Mouse (Mus musculus): ENCODE measurements at regions not wholly inside any gene's neighbourhood (a gene's known extent, or its start where the extent isn't known, plus 50 kb on each side); places are given as distances from the start of the nearest gene placed in this dataset.
"Not testable (repeated sequence)": the region's sequence is repeated elsewhere in the genome, so short reads cannot be mapped to it uniquely, and the experiment has no call there.

GRCm38 (mm10) chr12:29049801-29050200 lies 298.2 kb downstream of the Eipr1 start:
- DNase-seq (ENCODE audit: low spot score) = peak; percentile 27

DNA sequence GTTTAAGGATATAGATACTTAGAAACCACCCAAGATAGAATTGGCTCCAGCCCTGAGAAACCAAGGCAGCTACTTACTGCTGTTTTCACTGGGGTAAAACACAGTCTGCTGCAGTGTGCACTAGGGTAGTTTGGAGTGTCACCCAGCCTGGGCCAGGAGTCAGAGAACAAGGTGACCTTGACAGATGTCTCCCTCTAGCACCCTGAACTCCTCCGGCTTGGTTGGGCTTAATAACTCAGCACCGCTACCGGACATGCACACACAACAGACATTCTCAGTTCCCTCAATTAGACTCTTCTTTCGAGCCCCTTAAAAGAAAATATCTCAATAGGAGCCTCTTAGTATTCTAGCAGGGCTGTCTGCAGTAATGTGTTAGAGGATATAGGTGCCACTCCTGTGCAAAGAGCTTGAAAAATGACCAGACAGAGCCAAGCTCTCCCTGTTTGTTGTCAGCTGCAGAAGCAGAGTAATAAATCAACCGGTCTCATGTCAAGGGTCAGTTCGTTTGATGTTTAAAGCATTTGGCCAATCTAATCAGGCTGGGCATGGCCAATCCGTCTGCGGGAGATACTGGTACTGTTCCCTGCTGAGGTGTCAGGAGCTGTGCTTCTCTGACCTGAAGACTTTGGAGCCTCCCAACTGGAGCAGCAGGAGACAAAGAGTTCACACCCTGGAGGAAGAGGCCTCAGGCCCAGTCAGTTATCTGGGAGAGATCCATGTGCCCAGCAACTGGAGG lies 299.1 kb downstream of the Eipr1 start:
- no peak for DNase-seq (ENCODE audit: low spot score)

- DNase-seq (ENCODE audit: low spot score) = no peak
These were observed 302.8 kb downstream of the Eipr1 start for GRCm38 (mm10) chr12:29054367-29054766.

DNA sequence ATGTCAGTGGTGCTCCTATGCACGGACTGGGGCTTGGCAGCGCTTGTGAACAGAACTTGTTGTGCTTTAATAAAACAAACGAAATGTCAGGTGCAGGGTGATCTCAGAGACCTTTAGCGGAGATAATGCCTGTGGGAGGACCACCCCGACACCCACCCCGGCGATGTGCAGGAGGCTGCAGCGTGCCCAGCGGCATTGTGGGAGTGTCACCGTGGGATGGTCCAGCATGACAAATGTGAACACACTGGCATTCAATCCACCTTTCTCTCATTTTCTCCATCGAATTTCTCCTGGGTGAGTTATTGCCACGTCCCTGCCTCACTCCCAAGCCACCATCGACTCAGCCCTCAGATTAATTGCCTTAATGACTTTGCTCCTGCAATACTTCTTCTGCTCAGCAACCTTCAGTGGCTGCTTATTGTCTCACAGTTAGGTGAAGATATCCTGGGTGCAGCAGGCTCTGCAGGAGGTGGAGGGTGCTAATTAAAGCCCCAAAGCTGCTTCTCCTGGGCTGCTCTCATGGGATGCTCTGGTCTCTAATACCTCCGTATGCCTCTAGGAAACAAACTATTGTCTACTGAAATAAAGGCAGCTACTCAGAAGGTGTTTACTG lies 310.5 kb downstream of the Eipr1 start:
- DNase-seq (ENCODE audit: low spot score) = no peak

DNA sequence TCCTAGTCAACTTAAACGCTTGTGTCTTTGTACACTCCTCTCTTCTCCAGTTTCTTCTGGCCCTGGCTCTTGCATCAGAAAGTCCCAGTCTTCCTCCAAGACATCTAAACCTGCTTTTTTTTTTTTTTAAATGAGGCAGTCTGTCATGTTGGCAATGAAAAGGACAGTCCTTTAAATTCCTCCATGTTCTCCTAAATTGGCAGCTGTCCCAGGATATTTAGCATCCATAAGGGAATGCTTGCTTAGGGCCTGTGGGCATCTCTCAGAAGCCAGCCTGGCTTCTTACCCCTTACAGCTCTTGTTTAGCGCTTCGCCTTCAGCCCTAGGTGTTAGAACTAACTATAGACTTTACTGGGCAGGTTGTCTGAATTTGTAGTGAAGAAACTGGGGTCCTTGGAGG lies 311.2 kb downstream of the Eipr1 start:
- DNase-seq (ENCODE audit: low spot score) = no peak

GRCm38 (mm10) chr12:29068180-29068579 lies 316.6 kb downstream of the Eipr1 start:
- DNase-seq (ENCODE audit: low spot score) = peak; percentile 79

GRCm38 (mm10) chr12:29075096-29075852 lies 323.7 kb downstream of the Eipr1 start:
- DNase-seq (ENCODE audit: low spot score) = no peak

DNA sequence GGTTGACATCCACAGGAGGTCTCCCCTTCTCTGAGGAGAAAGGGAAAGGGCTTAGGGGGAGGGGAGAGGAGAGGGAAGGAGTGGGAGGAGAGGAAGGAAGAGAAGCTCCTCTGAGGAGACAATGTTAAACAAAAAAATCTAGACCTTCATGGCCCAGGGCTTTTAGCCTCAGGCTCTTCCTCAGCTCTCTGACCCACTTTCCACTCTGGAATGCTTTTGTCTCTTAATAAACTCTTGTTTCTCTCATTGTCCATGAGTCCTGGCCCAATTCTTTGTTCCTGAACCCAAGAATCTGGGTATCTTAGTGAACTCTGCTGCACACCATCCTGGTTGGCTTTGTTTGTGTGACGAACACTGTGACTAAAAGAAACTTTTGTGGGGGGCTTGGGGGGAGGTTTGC lies 325.0 kb downstream of the Eipr1 start:
- peak; percentile 56 for DNase-seq (ENCODE audit: low spot score)

DNA sequence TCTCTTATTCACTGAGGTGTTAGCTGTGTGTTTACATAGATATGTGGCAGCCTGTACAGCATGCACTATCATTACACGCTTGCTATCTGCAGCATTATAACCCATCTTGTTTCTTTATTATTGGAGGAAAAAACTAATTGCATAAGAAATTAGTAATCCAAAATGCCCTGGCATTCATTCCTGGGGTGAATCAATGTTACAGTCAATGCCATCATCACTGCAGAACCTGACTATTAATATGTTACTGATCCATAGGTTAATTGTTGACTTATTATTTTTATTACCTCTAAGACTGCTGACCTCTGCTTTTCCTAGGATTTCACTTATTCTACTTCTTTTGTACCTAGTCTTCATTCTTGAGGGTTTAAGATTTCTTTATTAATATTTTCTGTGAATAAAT lies 327.4 kb downstream of the Eipr1 start:
- DNase-seq (ENCODE audit: low spot score) = no peak

GRCm38 (mm10) chr12:29083426-29084221 lies 332.0 kb downstream of the Eipr1 start:
- DNase-seq (ENCODE audit: low spot score) = peak; percentile 86

GRCm38 (mm10) chr12:29087245-29087644 lies 335.6 kb downstream of the Eipr1 start:
- not testable (repeated sequence) for DNase-seq (ENCODE audit: low spot score)

DNA sequence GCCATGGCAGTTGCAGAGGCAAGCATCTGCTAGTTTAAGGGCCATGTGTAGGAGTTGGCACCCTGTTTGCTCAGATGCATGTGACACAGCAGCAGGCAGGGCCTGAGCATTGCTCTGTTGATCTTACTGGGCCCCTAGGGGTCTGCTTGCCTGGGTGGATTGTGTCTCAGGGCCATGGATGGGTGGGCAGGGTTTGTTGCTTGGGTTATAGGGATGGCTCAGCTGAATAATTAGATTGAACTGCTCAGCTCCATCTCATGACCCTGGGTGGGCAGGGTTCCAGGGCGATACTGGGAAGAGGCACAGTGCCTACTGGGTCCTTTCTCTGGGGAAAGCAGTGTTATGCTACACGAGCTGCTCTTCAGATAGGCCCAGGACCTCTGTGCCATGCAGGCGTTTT lies 338.0 kb downstream of the Eipr1 start:
- no peak for DNase-seq (ENCODE audit: low spot score)

- DNase-seq (ENCODE audit: low spot score) = no peak
These were observed 338.8 kb downstream of the Eipr1 start for GRCm38 (mm10) chr12:29090451-29090850.

- DNase-seq (ENCODE audit: low spot score) = no peak
These were observed 343.9 kb downstream of the Eipr1 start for GRCm38 (mm10) chr12:29095406-29096032.

DNA sequence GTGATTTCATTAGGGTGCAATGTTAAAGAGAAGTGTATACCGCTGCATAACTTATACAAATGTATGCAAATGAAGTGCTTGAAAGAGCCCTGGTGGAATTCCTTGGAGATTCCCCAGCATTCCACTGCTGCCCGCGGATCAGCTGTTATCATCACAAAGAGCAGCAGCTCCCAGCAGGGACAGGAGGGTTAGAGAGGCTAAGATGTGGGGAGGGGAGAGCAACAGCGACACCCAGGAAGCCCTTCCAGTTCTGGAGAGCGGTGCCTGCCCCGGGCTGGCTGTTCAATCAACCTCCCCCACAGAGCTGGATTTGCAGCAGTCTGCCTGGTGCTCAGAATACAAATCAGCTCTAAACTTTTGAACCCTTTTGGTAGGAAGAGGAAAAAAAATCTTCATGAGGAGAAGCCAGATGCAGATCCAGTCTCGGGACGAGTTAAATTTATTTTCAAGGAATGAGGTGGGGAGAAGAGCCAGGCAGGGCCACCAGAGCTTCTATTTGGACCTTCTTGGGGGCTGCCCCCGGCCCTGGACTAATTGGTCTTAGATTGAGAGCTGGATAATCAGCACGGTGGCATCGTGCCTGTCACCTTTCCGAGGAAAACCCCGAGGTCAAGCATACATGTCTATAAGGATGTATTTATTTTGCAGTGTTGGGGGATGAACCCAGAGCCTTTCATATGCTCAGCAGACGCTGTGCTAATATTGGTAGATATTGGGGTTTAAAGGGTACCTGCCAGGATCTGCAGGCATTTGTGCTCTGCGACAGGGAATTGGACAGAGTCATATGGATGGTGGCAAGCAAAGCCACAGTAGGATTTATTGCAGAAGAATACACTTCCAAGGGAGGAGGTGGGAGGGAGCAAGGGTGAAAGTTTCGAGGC lies 344.7 kb downstream of the Eipr1 start:
- peak; percentile 71 for DNase-seq (ENCODE audit: low spot score)

DNA sequence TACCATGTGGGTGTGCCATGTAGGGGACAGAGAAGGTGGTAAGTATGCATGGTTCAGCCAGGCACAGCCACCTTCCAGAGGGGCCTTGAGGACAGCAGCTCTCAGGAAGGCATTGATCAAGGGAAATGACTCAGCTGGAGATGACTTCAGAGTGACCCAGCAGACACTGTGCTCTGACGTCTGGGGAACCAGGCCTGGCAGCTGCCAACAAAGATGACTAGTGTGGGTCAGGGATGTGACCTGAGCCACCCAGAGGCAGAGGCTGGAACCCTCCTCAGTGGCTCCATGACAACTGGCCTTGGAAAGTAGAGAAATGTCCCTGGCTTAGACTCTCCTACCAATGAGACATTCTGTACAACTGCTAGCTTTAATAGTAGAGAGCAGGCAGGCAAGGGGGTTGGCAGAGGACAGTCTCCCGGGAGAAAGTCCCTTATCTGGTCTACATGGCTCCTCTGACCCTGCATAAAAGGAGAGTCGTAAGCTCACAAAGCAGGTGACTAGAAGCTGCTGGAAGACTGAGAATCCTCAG lies 348.5 kb downstream of the Eipr1 start:
- DNase-seq (ENCODE audit: low spot score) = no peak

DNA sequence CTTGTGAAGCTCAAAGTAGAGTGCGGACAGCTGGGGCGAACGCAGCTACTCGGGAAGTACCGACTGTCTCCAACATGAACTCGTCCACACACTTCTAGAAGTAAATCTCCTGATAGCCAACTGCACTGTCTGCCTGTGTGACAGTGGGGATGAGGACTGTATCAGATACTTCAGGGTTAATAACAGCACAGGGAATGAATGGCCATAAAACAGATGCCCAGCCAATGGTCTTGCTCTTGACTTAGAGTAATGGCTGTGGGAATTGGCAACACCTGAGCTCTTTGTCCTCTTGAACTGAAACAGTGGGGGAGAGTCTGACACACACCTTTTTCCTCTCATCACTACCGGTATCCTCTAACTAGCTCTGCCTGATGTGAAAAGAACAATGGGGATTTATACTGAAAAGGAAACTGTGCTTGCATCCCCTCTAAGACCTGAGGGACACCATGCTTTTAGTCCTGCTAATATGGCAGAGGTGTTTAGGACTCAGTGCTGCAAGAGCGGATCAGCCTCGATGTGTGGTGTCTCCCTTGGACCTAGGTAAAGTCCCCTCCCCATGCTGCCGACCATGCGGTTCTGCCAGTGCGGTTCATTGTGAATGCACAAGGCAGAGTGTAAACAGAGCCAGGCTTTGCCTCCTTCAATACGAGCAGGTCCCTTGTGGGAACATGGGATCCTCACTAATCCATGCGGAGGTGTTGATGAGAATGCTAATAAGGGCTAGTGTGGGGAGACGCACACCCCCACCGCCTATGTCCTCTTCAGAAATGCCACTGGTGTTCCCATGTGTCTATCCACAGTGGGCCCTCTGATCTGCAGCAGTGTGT lies 355.5 kb downstream of the Eipr1 start:
- DNase-seq (ENCODE audit: low spot score) = no peak

DNA sequence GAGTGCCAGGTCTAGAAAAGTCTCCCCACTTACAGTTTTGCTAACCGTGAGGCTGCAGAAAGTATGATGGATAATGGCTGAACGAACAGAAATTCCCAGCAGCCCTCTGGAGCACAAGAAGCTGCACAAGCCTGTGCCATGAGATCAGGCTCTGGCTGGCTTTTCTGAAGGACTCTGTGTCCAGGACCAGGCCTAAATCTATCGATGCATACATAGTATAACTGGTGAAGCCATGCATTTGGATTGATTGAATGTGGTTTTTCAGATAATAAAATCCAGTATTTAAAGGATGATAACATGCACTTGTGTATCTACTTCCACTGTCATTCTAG lies 356.1 kb downstream of the Eipr1 start:
- no peak for DNase-seq (ENCODE audit: low spot score)

DNA sequence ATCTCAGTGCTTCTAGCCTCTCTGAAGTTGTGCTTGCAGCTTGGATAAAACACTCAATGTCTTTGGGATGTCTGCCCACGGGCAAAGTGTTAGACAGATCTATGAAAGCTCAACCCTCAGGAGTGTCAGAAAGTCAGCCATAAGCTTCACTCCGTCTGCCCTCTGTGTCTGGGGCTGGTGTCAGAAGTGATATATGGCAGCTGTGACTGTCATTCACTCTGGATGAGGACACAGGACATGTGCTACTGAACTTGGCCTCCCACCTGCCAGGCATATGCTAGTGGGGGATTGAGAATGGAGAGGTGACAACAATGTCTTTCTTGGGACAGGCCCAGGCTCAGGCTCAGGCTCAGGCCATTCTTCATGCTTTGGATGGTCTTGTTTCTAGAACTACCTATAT lies 366.7 kb downstream of the Eipr1 start:
- DNase-seq (ENCODE audit: low spot score) = no peak

- peak; percentile 52 for DNase-seq (ENCODE audit: low spot score)
These were observed 369.6 kb downstream of the Eipr1 start for GRCm38 (mm10) chr12:29121159-29121558.
